Mouse (Mus musculus): ENCODE measurements at regions not wholly inside any gene's neighbourhood (a gene's known extent, or its start where the extent isn't known, plus 50 kb on each side); places are given as distances from the start of the nearest gene placed in this dataset.

DNA sequence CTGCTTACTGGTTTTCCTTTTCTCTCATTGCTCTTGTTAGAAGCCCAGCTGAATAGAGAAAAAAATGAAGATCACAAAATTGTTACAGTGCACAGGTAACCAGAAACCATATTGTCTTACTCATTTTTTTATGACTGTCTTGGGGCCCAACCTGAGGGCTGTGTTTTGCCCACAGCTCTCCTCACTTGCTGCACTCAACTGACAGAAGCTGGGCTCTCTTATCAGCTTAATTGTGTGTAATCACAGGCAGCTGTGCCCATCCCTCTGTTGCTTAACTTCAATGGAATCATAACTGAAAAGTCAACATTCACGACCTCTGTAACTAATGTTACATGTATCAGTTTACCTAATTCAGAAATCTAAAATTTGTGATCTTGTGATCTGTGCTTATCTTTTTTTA lies 95.1 kb upstream of the Ankrd50 start:
- no peak for DNase-seq (ENCODE audit: low spot score)

DNA sequence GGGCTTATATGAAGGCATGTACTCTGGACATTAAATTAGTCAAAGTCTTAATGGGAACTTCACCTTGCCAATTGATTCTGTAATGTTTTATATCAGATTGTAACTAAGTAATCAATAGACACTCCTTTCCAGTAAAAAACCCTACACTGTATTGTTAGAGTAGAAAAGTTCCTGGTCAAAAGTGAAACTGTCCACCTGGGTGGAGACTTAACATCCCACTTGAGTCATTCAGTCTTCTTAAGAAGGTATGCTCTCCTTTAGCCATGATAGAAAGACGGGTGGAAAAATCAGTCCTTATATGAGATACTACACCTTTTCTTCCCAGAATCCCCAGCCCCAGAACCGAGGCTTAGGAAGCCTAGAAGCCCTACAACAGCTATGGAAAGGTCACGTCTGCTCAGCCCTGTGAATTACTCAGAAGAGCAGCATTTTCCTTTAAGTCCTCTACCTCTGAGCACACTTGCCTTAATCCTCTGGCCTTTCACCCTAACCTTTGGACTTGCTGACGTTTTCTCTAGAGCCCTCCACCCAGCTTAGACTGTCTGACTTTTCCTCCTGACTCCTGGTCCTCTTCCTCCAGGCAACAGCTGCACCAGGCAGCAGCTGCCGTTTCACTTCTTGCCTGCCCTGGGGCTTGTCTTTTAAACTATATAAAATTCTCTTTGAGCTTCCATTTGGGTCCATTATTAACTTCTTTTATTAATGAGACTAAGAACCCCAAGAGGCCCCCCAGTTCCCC lies 93.4 kb upstream of the Ankrd50 start:
- DNase-seq (ENCODE audit: low spot score), result no peak

DNA sequence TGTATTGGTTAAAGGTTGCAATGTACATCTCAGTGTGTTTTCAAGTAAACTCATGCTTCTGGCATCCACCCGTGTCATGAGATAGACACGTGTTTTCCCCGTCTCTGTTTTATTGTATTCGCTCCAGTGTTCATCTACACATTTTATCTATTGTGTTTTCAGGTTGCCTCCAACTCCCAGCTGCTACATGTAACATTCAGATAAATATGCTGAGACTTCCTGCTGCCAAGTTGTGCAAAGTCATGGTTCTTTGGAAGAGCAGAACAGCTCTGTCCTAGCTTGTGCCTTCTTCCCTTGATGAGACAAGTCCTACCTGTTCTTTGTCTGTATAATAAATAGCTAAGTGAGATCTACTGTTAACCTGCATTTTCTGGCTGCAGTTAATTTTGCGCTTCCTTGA lies 89.0 kb upstream of the Ankrd50 start:
- no peak for DNase-seq (ENCODE audit: low spot score)

DNA sequence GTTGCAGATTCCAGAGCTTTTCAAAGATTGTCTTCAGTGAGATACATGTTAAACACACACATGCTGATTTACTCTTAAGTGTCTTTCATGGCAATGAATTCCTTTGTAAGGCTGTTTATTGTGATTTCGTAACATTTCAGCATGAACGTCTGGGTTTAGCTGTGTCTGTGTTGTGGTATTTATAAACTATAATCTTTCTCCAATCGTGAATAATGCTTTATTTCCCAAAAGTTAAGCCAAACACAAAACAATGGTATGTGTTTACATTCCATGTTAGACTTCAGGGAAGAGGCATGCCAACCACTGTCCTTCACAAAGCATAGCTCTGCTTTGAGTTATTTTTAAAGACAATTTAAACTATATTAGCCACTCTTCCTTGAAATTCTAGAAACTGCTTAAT lies 87.5 kb upstream of the Ankrd50 start:
- no peak for DNase-seq (ENCODE audit: low spot score)

DNA sequence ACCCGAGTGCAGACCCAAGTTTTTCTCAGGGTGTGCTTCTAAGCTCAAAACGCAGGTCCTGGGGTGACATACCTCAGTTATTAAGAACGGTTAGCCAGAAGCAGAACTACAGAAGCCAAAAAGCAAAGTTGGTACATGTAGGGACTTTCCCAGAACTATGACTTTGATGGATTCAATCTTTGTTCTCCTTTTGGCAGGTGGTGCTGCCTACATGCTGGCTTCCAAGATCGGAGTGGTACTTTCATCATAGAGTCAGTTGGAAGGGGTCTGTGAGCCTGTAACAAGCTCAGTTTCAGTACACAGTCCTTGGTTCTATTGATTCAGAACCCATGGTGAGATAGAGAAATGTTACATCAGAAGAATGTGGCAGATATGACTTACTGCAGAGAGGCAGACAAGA lies 86.6 kb upstream of the Ankrd50 start:
- no peak for DNase-seq (ENCODE audit: low spot score)

DNA sequence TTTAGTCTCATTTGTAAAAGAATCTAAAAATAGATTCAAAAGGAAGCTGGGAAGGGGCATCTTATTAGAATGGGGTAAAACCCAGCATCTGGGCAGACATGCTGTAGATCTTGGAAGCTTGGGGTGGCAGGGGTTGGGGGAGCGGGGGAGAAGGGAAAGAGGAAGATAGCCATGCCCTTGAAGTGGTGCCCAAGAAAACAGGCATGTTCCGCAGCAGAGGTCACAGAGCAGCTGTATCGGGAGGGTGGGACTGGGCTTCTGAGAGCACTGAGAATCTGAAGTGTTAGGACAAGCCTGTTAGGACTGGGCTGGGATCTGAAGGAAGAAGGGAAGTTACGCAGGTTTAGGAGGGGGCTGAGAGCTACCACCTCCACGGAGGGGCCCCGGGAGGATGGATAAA lies 84.4 kb upstream of the Ankrd50 start:
- DNase-seq (ENCODE audit: low spot score), result no peak

DNA sequence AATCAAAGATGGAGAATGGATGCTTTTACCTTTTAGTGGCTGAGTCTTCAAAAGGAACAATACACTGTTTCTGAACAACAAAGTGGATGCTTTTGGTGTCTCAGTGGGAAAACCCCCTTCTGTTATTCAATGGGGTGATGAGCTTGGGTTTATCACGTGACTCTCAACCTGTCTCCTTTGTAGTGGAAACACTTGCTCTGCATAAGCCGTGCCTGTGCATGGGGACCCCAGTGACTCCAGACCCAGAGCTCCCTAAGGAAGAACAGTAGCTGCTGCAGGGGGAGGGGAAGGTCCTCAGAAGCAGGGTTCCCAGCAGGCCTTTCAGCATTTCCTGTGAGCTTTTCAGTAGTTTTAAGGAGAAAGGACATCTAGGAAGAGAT lies 83.9 kb upstream of the Ankrd50 start:
- DNase-seq (ENCODE audit: low spot score), result no peak

DNA sequence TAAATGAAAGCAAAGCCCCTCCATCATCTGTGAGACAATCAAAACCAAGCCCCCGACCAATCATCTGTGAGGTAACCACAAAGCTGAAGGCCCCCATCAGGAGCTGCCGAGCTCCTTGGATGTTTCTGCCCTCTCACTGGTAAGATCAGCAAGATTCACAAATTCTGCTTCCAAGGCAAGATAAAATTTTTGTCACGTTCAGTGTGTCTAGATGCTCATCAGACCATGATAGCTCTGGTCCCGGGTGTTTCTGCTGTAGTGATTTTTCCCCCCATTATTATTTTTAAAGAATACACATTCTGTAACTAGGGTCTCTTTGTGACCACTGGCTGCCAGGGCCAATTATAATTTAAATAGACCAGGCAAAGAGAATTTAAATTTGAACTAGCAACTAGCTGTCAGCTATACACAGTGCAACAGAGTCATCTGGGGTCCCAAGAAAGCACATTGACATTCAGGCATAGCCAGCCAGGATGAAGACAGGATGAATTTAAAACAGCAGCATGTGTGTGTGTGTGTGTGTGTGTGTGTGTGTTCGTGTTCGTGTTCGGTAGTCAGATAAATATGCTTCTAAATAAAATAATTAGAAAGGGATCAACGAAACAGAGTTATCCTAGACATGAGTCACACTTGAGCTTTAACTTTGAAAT lies 83.4 kb upstream of the Ankrd50 start:
- no peak for DNase-seq (ENCODE audit: low spot score)

DNA sequence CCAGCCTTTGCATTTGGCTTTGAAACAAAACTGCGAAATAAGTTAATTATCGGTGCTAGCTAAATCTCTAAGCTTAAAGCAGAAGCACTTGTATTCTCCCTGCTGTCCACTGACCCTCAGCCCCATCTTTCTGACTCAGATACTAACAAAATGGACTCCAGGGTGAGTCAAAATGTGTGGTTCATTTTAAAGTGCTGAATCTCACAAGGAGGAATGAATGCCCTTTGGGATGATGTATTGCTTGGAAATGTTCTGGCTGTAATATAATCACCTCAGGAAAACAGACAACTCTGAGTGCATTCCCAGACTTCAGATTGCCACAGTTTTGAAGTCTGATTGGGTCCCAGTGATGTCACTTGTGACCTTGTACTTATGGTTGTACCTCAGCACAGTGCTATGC lies 81.9 kb upstream of the Ankrd50 start:
- DNase-seq (ENCODE audit: low spot score), result no peak

DNA sequence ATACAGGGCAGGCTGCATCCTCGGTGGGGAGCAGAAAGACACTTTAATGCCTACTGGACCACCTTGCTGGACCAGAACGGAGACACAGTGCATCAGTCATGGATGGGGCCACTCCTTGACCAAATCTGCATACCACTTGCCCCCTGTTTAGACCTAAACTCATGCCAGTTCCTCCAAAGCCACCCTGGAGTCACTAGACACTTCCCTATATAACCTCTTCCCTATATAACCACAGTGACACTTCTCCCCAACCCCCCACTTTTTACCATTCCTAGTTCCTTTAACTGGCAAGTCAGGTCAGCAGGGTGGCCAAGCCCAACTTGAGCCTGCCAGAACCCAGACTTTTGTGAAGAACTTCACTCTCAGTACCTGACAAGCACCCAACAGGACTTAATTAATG lies 80.2 kb upstream of the Ankrd50 start:
- no peak for DNase-seq (ENCODE audit: low spot score)

DNA sequence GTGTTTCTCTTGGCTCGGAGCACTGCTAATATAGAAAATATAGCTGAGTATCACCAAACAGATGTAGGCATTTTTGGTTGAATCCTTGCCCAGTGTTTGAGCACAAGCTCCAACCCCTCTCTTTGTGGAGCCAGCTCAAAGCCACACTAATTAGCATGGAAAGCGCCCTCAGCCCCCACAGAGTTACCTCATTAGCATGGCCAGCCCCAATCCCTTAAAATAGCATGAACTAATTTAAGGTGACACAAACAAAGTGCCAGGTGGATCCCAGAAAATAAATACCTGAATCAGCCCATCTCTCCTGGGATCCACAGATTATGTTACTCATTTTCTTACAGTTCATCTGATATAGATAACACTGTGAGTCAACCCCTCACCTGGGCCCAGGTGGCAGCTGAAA lies 79.7 kb upstream of the Ankrd50 start:
- no peak for DNase-seq (ENCODE audit: low spot score)

DNA sequence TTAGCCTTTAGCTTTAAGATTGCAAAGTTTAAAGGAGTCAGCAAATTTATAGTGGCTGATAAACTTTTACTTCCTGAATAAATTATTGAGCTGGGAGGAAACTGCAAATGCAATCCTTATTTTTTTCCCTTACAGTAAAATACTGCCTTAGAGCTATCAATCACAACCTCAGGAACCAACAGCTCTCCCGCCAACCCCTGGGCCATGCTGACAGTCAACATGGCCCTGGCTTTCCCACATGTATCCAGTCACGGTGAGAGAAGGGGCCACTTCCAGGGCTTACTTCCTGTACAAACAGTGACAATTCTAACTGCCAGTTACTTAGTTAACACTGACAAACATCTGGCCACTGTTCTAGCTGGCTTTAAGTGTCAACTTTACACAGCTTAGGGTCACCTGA lies 76.5 kb upstream of the Ankrd50 start:
- DNase-seq (ENCODE audit: low spot score), result no peak

DNA sequence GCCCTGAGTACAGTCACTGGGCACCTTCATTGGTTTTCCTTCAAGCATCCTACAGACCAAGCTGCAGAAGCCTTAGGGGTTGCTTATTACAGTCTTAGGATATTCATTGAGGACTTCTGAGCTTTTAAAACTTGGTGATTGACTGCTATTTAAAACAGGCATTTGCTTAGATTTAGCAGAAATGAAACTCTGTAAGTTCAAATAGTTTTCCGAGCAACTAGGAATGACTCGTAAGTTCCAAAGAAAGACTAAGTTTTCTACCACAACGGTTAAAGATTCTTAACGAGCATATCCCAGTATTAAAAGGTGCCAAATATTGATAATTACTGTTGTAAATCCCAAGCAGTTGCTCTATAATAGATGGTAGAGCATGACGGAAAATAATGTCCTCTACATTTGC lies 71.3 kb upstream of the Ankrd50 start:
- no peak for DNase-seq (ENCODE audit: low spot score)

DNA sequence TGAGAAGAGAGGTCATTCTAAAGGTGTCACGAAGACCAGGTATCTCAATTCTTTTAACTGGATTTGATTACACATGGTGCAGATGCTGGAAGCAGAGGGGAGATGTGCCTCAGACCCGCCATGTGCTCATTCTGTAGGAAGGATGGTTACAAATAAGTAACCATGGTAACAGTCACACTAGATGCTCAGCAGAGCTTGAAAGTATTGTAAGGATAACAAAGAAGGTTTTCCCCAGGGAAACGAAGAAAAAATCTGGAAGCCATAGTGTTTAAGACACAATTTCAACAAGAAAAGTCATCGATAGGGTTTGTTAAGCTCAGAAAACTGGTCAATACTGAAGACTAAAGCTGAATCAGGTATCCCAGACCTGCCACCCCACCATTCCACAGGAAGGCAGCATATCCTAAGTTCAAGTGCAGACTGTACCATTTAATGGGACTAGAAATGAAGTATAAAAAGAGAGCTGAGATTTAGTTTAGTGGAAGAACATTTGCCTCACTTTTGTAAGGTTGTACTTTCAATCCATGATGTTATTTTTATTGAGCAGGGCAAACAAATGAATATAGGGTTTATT lies 68.9 kb upstream of the Ankrd50 start:
- DNase-seq (ENCODE audit: low spot score), result no peak

DNA sequence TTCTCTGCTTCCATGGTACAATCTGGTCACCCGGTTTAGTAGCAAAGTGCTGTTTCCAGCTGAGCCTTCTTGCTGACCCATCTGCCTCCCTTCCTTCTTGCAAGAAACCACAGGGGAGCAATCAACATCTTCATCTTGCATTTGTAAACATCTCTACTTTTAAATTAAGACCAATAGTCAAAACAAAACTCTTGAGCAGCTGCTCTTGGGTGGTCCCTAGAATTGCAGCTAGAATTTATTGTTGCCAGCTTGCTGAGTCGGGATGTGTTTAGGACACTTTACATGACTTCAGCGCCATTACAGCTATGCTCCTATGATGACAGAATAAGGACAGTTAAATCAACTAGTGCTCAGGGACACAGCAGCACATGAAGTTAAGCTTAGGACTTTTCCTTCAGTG lies 62.4 kb upstream of the Ankrd50 start:
- DNase-seq (ENCODE audit: low spot score), result no peak

DNA sequence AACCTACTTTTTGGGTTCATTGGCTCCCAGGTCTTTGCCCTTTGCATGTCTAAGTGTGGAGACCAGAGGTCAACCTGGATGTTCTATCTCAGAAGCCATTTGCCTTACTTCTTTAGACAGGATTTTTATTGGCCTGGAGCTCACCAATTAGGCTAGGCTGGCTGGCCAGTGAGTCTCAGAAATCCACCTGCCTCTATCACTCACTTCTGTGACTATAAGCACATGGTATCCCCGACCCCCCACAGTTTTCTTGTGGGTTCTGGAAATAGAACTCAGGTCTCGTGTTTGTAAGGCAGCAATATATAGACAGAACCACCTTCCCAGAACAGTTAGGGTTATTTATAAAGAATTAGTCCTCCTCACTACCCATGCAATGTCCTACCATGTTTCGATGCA lies 60.9 kb upstream of the Ankrd50 start:
- no peak for DNase-seq (ENCODE audit: low spot score)

DNA sequence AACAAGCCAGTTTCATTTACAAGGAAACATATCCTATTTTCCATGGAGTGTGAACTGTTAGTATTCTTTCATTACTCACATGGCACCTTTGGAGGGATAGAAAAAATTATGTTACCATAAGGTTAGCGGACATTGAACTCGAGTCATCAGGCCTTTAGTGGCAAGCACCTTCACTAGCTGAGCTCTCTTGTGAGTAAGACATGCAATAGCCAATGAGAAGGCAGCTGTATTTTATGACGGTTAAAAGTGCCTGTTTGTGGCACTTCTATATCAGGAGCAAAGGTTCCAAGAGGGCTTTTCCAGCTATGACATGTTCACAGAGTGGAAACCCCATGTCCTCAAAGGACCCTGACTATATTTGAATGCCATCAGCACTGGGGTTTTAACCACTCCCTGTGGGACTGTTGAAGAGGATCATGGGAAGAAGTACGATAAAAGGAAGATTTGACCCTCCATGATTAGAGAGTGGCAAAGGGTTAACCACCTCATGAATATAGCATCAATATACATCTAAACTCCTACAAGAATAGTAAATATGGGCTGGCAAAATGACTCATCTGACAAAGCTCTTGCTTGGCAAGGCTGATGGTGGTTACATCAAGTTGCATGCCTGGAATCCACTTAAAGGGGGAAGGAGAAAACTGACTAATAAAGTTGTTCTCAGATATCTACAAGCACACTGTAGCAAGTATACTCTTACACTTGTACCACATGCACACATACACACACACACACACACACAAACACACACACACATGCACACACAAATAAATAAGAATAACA lies 60.3 kb upstream of the Ankrd50 start:
- no peak for DNase-seq (ENCODE audit: low spot score)

DNA sequence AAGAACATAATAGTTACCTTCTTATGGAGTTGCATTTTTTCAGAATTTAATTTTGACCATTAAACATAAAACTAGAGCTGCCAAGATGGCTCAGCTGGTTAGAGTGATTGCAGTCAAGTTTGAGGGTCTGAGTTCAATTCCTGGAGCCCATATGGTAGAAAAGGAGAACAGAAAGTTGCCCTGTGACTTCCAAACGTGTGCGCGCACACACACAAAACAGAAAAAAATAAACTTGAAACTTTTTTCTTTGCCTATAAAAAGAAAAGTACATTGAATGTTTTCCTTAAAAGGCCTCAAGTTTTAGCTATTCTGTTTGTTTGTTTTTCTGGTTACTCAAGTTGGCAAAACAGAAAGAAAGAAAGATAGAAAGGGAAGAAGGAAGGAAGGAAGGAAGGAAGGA lies 59.2 kb upstream of the Ankrd50 start:
- no peak for DNase-seq (ENCODE audit: low spot score)

DNA sequence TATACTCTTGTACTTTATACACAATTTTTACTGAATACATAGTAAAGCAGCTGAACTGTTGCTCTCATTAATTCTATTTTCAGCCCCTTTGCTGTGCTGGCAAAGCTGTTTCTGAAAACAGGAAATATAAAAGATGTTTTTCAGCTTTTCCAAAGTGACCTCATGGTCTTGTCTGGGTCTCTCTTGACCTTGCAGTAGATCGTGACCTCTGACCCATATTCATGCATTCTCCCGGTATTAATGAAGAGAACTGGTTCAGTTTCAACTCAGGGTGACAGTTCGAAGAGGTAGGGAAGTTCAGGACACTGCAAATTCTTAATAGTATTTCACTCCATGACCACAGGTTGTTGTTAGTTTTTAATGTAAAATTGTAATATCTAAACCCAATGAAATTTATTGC lies 56.7 kb upstream of the Ankrd50 start:
- DNase-seq (ENCODE audit: low spot score), result no peak

DNA sequence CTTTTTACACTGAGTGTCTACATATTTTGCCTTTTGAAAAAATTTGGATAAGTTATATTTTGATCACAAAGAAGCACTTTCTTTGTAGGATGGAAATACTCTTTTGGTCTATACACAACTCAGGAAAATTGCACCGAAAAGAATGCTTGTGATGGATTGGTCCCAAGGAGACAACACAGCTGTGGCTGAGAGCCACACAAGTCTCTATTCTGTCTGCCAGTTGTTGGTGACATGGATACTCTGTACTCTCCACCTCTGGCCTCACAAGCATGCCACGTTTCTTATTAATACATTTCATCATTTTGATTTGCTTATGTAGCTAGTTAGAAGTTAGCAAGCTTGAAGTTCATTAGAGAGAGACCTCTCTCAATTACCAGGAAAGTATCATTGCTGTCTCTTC lies 53.7 kb upstream of the Ankrd50 start:
- DNase-seq (ENCODE audit: low spot score), result no peak

DNA sequence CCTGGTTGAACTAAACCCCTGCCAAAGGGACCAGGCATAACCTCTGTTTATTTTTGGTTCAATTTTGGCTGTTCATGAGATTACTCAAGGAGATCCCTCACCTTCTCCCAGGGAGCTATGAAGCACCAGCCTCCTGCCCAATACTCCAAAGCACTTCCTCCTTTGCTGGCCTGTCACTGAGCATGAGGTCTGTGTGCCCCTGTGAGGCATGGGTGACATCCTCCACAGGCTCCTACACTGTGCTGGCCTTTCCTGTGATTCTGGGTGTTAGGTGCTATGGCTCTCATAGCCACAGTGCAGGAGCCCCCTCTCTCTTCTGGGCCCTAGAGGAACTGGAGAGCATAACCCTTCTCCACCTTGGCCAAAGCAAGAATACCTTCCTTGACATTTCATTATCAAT lies 53.1 kb upstream of the Ankrd50 start:
- DNase-seq (ENCODE audit: low spot score), result no peak

Measured in MN1 (cell line).